Mouse (Mus musculus) neural tube, embryonic 13.5 days (tissue): ENCODE measurements at regions not wholly inside any gene's neighbourhood (a gene's known extent, or its start where the extent isn't known, plus 50 kb on each side); places are given as distances from the start of the nearest gene placed in this dataset.
A peak's percentile ranks its signal among the peaks of the same experiment; 100 is the strongest.

ENCODE experiments used
- ATAC-seq: fragments of 200-750 bp; cut with Nextera tagmentation; 2 replicates; pipeline ENCODE4 v1.8.0; 2017; ENCODE audit warnings: low read depth, mild to moderate bottlenecking, moderate TSS enrichment, moderate library complexity
- H3K27ac ChIP-seq: fragments of 300-500 bp; sonication (generic); replicated peaks from 2 replicates; pipeline ENCODE4 v1.5.1; 2015; ENCODE audit warnings: moderate library complexity, mild to moderate bottlenecking, inconsistent platforms
- H3K27me3 ChIP-seq: fragments of 300-500 bp; sonication (generic); 2 replicates; pipeline ENCODE4 v1.6.1; 2015; ENCODE audit warnings: mild to moderate bottlenecking, inconsistent platforms
- H3K36me3 ChIP-seq: fragments of 300-500 bp; sonication (generic); 2 replicates; pipeline ENCODE4 v1.6.1; 2015; ENCODE audit warnings: mild to moderate bottlenecking, inconsistent platforms
- H3K4me1 ChIP-seq: fragments of 300-500 bp; sonication (generic); replicated peaks from 2 replicates; pipeline ENCODE4 v1.6.1; 2015; ENCODE audit warnings: inconsistent platforms
- H3K4me2 ChIP-seq: fragments of 300-500 bp; sonication (generic); 2 replicates; pipeline ENCODE4 v1.6.1; 2015; ENCODE audit warnings: inconsistent platforms, mild to moderate bottlenecking, moderate library complexity
- H3K4me3 ChIP-seq: fragments of 300-500 bp; sonication (generic); 2 replicates; pipeline ENCODE4 v1.5.1; 2015; ENCODE audit warnings: mild to moderate bottlenecking, inconsistent platforms
- H3K9ac ChIP-seq: fragments of 300-500 bp; sonication (generic); 2 replicates; pipeline ENCODE4 v1.6.1; 2015; ENCODE audit warnings: moderate library complexity, mild to moderate bottlenecking, inconsistent platforms
- H3K9me3 ChIP-seq: fragments of 300-500 bp; sonication (generic); 2 replicates; pipeline ENCODE4 v1.6.1; 2016; ENCODE audit warnings: inconsistent platforms
- WGBS: fragments of 180-500 bp; shearing (Covaris S2); methylation state at CpG from one replicate; pipeline ENCODE4 v1.1.7; 2015; 5-methylcytosine and 5-hydroxymethylcytosine counted together

- no peak overlapping the region for H3K4me3 ChIP-seq
- H3K36me3 ChIP-seq: no peaks in the 10 kb centered on the region
- no peaks in the 10 kb centered on the region for H3K27me3 ChIP-seq
- H3K4me1 ChIP-seq: peaks cover 29% of the 10 kb centered on the region
- H3K4me2 ChIP-seq: no peak overlapping the region
- 92% methylated on average over 6 of the region's 6 CpGs for WGBS
- H3K27ac ChIP-seq: peak overlapping the region; percentile 67; the same call in 1 of the 2 replicates
- no peak overlapping the region for H3K9ac ChIP-seq
- no peaks in the 10 kb centered on the region for H3K9me3 ChIP-seq
- ATAC-seq: no peak
Measured at GRCm38 (mm10) chr13:97549384-97549783, 211.0 kb downstream of the Gm10260 start.

- no peaks in the 10 kb centered on the region for H3K36me3 ChIP-seq
- H3K9me3 ChIP-seq: no peaks in the 10 kb centered on the region
- peaks cover 29% of the 10 kb centered on the region for H3K4me1 ChIP-seq
- H3K4me3 ChIP-seq: no peak overlapping the region
- WGBS: 49% methylated on average over 9 of the region's 9 CpGs
- no peaks in the 10 kb centered on the region for H3K27me3 ChIP-seq
- H3K27ac ChIP-seq: peak overlapping the region; percentile 67
- ATAC-seq: no peak
- H3K4me2 ChIP-seq: no peak overlapping the region
- H3K9ac ChIP-seq: no peak overlapping the region
Measured at GRCm38 (mm10) chr13:97548527-97548977, 211.9 kb downstream of the Gm10260 start.

GRCm38 (mm10) chr13:97546936-97547335 lies 213.5 kb downstream of the Gm10260 start:
- no peaks in the 10 kb centered on the region for H3K36me3 ChIP-seq
- no peak overlapping the region for H3K4me2 ChIP-seq
- no peak for ATAC-seq
- WGBS: 54% methylated on average over 5 of the region's 5 CpGs
- H3K4me1 ChIP-seq: peaks cover 29% of the 10 kb centered on the region
- no peak overlapping the region for H3K4me3 ChIP-seq
- H3K27me3 ChIP-seq: no peaks in the 10 kb centered on the region
- no peaks in the 10 kb centered on the region for H3K9me3 ChIP-seq
- no peak overlapping the region for H3K9ac ChIP-seq
- H3K27ac ChIP-seq: peak overlapping the region; percentile 67; the same call in 1 of the 2 replicates

- no peaks in the 10 kb centered on the region for H3K9me3 ChIP-seq
- no peak overlapping the region for H3K4me3 ChIP-seq
- H3K4me1 ChIP-seq: peaks cover 29% of the 10 kb centered on the region
- WGBS: 14% methylated on average over 9 of the region's 9 CpGs
- H3K9ac ChIP-seq: no peak overlapping the region
- H3K36me3 ChIP-seq: no peaks in the 10 kb centered on the region
- H3K4me2 ChIP-seq: no peak overlapping the region
- H3K27me3 ChIP-seq: no peaks in the 10 kb centered on the region
- peak overlapping the region; percentile 67 for H3K27ac ChIP-seq
- peak; percentile 78 for ATAC-seq
Measured at GRCm38 (mm10) chr13:97545971-97546454, 214.4 kb downstream of the Gm10260 start.

GRCm38 (mm10) chr13:97539686-97540085 lies 220.7 kb downstream of the Gm10260 start:
- no peak overlapping the region for H3K4me2 ChIP-seq
- no peaks in the 10 kb centered on the region for H3K27me3 ChIP-seq
- peaks cover 20% of the 10 kb centered on the region; the same call in 1 of the 2 replicates for H3K4me1 ChIP-seq
- H3K9me3 ChIP-seq: no peaks in the 10 kb centered on the region
- no peak overlapping the region for H3K4me3 ChIP-seq
- no peak for ATAC-seq
- no peaks in the 10 kb centered on the region for H3K36me3 ChIP-seq
- WGBS: 44% methylated on average over 9 of the region's 9 CpGs
- no peak overlapping the region for H3K9ac ChIP-seq
- H3K27ac ChIP-seq: no peak overlapping the region

- Histone ChIP-seq H3K27me3 (no peaks in the 10 kb centered on the region), H3K9me3 (no peaks in the 10 kb centered on the region), H3K36me3 (no peaks in the 10 kb centered on the region), H3K9ac (no peak overlapping the region), H3K4me1 (peaks cover 28% of the 10 kb centered on the region), H3K4me3 (no peak overlapping the region), H3K4me2 (no peak overlapping the region), H3K27ac (no peak overlapping the region)
- 96% methylated on average over 7 of the region's 7 CpGs for WGBS
- no peak for ATAC-seq
Measured at GRCm38 (mm10) chr13:97538441-97538840, 222.0 kb downstream of the Gm10260 start.

- H3K9me3 ChIP-seq: no peaks in the 10 kb centered on the region
- no peak overlapping the region for H3K4me3 ChIP-seq
- no peaks in the 10 kb centered on the region for H3K36me3 ChIP-seq
- no peak overlapping the region for H3K4me2 ChIP-seq
- 72% methylated on average over 7 of the region's 7 CpGs for WGBS
- ATAC-seq: no peak
- peaks cover 28% of the 10 kb centered on the region for H3K4me1 ChIP-seq
- no peak overlapping the region for H3K9ac ChIP-seq
- H3K27me3 ChIP-seq: no peaks in the 10 kb centered on the region
- no peak overlapping the region for H3K27ac ChIP-seq
Measured at GRCm38 (mm10) chr13:97537686-97538085, 222.7 kb downstream of the Gm10260 start.

- H3K4me2 ChIP-seq: no peak overlapping the region
- no peak overlapping the region for H3K9ac ChIP-seq
- 53% methylated on average over 11 of the region's 11 CpGs for WGBS
- no peaks in the 10 kb centered on the region for H3K9me3 ChIP-seq
- no peaks in the 10 kb centered on the region for H3K36me3 ChIP-seq
- H3K4me1 ChIP-seq: peaks cover 28% of the 10 kb centered on the region
- ATAC-seq: no peak
- no peaks in the 10 kb centered on the region for H3K27me3 ChIP-seq
- no peak overlapping the region for H3K4me3 ChIP-seq
- H3K27ac ChIP-seq: no peak overlapping the region
Measured at GRCm38 (mm10) chr13:97537206-97537605, 223.2 kb downstream of the Gm10260 start.

- Histone ChIP-seq H3K36me3 (no peaks in the 10 kb centered on the region), H3K4me1 (peaks cover 30% of the 10 kb centered on the region), H3K9me3 (no peaks in the 10 kb centered on the region), H3K9ac (no peak overlapping the region), H3K27me3 (no peaks in the 10 kb centered on the region), H3K4me2 (no peak overlapping the region), H3K27ac (no peak overlapping the region), H3K4me3 (no peak overlapping the region)
- ATAC-seq: no peak; the same call in 1 of the 2 replicates
- WGBS: 71% methylated on average over 11 of the region's 11 CpGs
Measured at GRCm38 (mm10) chr13:97533896-97534666, 226.4 kb downstream of the Gm10260 start.

GRCm38 (mm10) chr13:97531181-97531580 lies 229.3 kb downstream of the Gm10260 start:
- no peak overlapping the region for H3K27ac ChIP-seq

GRCm38 (mm10) chr13:97530570-97530969 lies 229.9 kb downstream of the Gm10260 start:
- Histone ChIP-seq H3K4me1 (peaks cover 32% of the 10 kb centered on the region), H3K27ac (0 out of 2 replicates have a peak overlapping the region, but pooled peaks have one; percentile 25), H3K4me2 (no peak overlapping the region), H3K4me3 (no peak overlapping the region), H3K9ac (no peak overlapping the region), H3K9me3 (no peaks in the 10 kb centered on the region), H3K27me3 (no peaks in the 10 kb centered on the region), H3K36me3 (no peaks in the 10 kb centered on the region)
- ATAC-seq: no peak
- WGBS: 18% methylated on average over 2 of the region's 2 CpGs

More at GRCm38 (mm10) chr13:97531181-97531580, 229.3 kb downstream of the Gm10260 start:
- Histone ChIP-seq H3K4me2 (no peak overlapping the region), H3K36me3 (no peaks in the 10 kb centered on the region), H3K4me3 (no peak overlapping the region), H3K9me3 (no peaks in the 10 kb centered on the region), H3K9ac (no peak overlapping the region), H3K4me1 (peaks cover 28% of the 10 kb centered on the region), H3K27me3 (no peaks in the 10 kb centered on the region)
- 84% methylated on average over 2 of the region's 2 CpGs for WGBS
- ATAC-seq: no peak

- Histone ChIP-seq H3K36me3 (no peaks in the 10 kb centered on the region), H3K9ac (no peak overlapping the region), H3K27ac (no peak overlapping the region), H3K4me1 (peaks cover 44% of the 10 kb centered on the region), H3K4me2 (no peak overlapping the region), H3K27me3 (no peaks in the 10 kb centered on the region), H3K9me3 (no peaks in the 10 kb centered on the region), H3K4me3 (no peak overlapping the region)
- WGBS: 95% methylated on average over 2 of the region's 2 CpGs
- ATAC-seq: no peak
Measured at GRCm38 (mm10) chr13:97527958-97528357, 232.5 kb downstream of the Gm10260 start.
